Mouse (Mus musculus) limb, embryonic 10.5 days (tissue): Measurements from ENCODE around the gene Gm10647. TPM values are rescaled to one million over a fixed set of nuclear protein-coding genes. Genes with fewer than 3 reads are reported as not detected.
"Not testable (repeated sequence)": the region's sequence is repeated elsewhere in the genome, so short reads cannot be mapped to it uniquely, and the experiment has no call there.

Source experiments
- DNase-seq: peaks from one replicate; pipeline ENCODE4 v3.0.0-alpha.2; 2017; ENCODE audit warnings: low spot score
- H3K27ac ChIP-seq: fragments of 300-500 bp; sonication (generic); 2 replicates; pipeline ENCODE4 v1.5.1; 2016; ENCODE audit warnings: mild to moderate bottlenecking
- H3K27me3 ChIP-seq: fragments of 300-500 bp; sonication (generic); 2 replicates; pipeline ENCODE4 v1.6.1; 2016; ENCODE audit warnings: low read depth, mild to moderate bottlenecking; ENCODE audit not compliant: poor library complexity, severe bottlenecking
- H3K36me3 ChIP-seq: fragments of 300-500 bp; sonication (generic); 2 replicates; pipeline ENCODE4 v1.6.1; 2016; ENCODE audit warnings: mild to moderate bottlenecking, moderate library complexity
- H3K4me1 ChIP-seq: fragments of 300-500 bp; sonication (generic); 2 replicates; pipeline ENCODE4 v1.6.1; 2016
- H3K4me3 ChIP-seq: fragments of 300-500 bp; sonication (generic); 2 replicates; pipeline ENCODE4 v1.5.1; 2016; ENCODE audit warnings: mild to moderate bottlenecking, moderate library complexity
- H3K9me3 ChIP-seq: fragments of 300-500 bp; sonication (generic); replicated peaks from 2 replicates; pipeline ENCODE4 v1.6.1; 2016; ENCODE audit warnings: mild to moderate bottlenecking
- WGBS: fragments of 180-500 bp; shearing (Covaris S2); methylation state at CpG from one replicate; pipeline ENCODE4 v1.1.7; 2016; 5-methylcytosine and 5-hydroxymethylcytosine counted together
- polyA plus RNA-seq: library from polyadenylated mRNA; unstranded; fragments of >200 nt; fragmentation: Nextera tagmentation; extraction: Ambion mirVana; gene quantifications from 2 replicates; pipeline ENCODE4 v1.2.1, GENCODE M21; 2016

Gm10647 gene
- polyA plus RNA-seq, 1 experiment from 2014 or later: 0.50 TPM

DNA sequence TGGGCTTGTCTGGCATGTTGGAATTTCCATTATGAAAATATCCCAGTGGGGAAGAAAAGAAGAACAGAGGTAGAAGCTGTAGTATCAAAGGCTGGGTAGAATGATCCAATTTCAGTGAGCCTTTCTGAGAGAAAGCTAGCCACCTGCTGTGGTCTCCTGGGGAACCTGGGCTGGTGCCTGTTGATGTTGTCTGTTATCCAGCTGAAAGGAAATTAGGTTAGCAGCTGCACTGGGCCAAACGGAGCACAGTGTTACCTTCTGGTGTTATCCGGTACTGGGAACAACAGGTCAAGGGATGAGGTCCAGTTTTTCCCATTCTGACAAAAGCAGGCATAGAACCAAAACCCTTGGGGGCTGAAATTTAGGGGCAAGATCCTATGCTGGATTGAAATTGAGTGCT is 16.6 kb downstream of the Gm10647 start:
- Histone ChIP-seq H3K27ac (peak overlapping the region; percentile 75), H3K27me3 (peaks cover 5% of the 10 kb centered on the region; the same call in 1 of the 2 replicates), H3K36me3 (no peaks in the 10 kb centered on the region), H3K4me1 (peaks cover 32% of the 10 kb centered on the region), H3K4me3 (no peak overlapping the region), H3K9me3 (no peaks in the 10 kb centered on the region)
- DNase-seq: no peak
- WGBS: 12% methylated on average over 2 of the region's 2 CpGs

DNA sequence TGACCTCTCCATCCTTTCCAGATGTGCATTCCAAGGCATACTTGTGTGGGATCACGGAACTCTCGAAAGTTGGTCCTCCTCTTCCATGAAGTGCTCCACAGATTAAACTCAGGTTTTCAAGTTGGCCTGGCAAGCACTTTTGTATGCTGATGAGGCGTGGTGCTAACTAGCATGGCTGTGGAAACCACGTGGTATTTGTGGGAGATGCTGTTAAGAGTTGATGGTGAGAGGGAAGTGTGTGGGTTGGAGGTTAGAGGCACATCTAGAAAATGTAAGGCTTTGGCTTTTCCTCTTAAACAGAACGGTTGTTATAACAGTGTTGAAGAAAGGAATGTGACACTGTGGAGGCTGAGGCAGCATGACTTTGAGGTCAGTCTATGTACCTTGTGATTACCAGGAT is 24.2 kb downstream of the Gm10647 start:
- no peak for DNase-seq
- no peak overlapping the region for H3K4me3 ChIP-seq
- no peaks in the 10 kb centered on the region for H3K9me3 ChIP-seq
- H3K36me3 ChIP-seq: no peaks in the 10 kb centered on the region
- peaks cover 12% of the 10 kb centered on the region for H3K4me1 ChIP-seq
- WGBS: 80% methylated on average over 5 of the region's 5 CpGs
- no peaks in the 10 kb centered on the region for H3K27me3 ChIP-seq
- H3K27ac ChIP-seq: no peak overlapping the region

DNA sequence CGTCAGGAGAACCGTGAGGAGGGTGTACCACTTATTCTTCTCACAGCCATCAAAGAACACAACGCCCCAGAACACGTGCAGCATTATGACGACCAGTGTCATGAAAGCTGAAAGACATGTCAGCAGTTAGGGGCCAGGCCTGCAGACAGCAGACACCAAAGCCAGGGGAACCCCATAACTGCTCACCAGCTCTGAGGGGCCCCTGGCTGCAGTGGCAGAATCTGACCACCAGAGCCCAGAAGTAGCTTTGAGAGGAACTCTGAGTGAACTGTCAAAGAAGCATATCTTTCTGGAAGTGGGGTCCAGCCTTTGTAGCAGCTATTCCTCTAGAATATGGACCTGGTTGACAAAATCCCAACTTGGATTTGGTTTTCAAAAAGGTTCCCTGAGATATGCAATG is 25.4 kb downstream of the Gm10647 start:
- H3K9me3 ChIP-seq, H3K4me3 ChIP-seq, H3K27ac ChIP-seq, H3K27me3 ChIP-seq, DNase-seq, H3K36me3 ChIP-seq: not testable (repeated sequence)
- peaks cover 12% of the 10 kb centered on the region for H3K4me1 ChIP-seq
- 94% methylated on average over 2 of the region's 5 CpGs for WGBS

DNA sequence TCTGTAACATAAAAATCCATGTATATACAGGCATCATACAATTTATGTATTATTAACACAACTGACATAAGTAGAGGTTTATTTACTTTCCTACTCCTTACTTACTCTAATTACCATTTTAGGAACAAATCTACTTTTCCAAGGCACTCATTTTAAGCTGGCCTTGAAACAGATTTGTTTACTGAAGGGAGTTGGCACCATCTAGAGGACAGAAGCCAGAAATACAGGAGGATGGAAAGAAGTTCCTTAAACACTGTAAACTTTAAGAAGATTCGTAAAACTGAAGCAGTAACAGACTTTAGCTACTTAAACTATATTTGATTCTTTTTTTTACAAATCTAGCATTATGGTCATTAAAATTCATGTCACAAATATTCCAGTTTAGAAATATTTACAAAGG is 29.2 kb downstream of the Gm10647 start:
- Histone ChIP-seq H3K9me3 (no peaks in the 10 kb centered on the region), H3K36me3 (no peaks in the 10 kb centered on the region), H3K27ac (no peak overlapping the region), H3K4me1 (no peaks in the 10 kb centered on the region), H3K4me3 (no peak overlapping the region), H3K27me3 (no peaks in the 10 kb centered on the region)
- DNase-seq: no peak
- WGBS: 44% methylated on average over 1 of the region's 1 CpGs

DNA sequence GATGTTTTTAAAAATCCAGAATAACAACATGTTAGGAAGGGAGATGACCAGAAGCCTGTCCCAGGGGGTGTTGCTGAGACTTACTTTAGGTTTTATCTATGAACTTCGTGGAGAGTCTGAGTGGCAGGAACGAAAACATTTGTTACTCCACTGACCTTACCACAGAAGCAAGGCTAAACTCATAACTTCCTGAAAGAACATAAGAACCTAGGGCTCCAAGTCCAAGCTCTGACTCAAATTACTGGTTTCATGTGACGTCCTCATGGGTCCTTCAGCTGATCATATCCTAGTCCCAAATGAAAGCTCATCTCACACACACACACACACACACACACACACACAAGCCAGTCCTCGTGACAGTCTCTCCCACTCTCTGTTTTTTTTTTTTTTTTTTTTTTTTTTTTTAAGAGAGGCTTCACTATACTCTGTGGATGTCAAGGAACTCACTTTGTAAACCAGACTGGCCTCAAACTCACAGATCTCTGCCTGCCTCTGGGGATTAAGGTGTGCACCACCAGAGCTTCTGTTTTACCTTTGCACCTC is 35.6 kb downstream of the Gm10647 start:
- Histone ChIP-seq H3K36me3 (no peaks in the 10 kb centered on the region), H3K4me1 (peaks cover 19% of the 10 kb centered on the region)

DNA sequence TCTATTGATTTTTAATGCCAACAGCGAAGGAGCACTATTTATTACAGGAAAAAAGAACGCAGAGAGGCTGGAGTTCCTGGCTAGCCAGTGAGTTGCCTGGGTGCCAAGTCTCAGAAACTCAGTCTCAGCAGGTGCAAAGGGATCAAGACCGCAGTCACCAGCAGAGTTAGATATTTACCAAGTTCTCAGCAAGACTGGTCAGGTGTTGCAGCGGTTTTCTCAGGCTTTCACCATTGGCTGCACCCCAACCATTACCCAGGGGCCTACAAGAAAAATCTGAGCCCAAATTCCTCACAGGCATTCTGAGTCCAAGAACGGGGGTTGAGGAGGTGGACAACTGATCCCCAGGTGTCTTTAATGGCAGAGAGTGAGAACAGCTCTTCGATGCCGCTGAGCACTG is 37.0 kb downstream of the Gm10647 start:
- no peak for DNase-seq
- Histone ChIP-seq H3K9me3 (no peaks in the 10 kb centered on the region), H3K4me1 (peaks cover 19% of the 10 kb centered on the region), H3K27me3 (peaks cover 18% of the 10 kb centered on the region), H3K36me3 (no peaks in the 10 kb centered on the region), H3K27ac (no peak overlapping the region), H3K4me3 (peak overlapping the region; percentile 79)
- WGBS: 15% methylated on average over 7 of the region's 7 CpGs

More for the DNA sequence above, 35.6 kb downstream of the Gm10647 start:
- no peak for DNase-seq
- Histone ChIP-seq H3K27ac (no peak overlapping the region), H3K27me3 (peaks cover 18% of the 10 kb centered on the region), H3K9me3 (no peaks in the 10 kb centered on the region), H3K4me3 (no peak overlapping the region)
- 65% methylated on average over 4 of the region's 4 CpGs for WGBS

DNA sequence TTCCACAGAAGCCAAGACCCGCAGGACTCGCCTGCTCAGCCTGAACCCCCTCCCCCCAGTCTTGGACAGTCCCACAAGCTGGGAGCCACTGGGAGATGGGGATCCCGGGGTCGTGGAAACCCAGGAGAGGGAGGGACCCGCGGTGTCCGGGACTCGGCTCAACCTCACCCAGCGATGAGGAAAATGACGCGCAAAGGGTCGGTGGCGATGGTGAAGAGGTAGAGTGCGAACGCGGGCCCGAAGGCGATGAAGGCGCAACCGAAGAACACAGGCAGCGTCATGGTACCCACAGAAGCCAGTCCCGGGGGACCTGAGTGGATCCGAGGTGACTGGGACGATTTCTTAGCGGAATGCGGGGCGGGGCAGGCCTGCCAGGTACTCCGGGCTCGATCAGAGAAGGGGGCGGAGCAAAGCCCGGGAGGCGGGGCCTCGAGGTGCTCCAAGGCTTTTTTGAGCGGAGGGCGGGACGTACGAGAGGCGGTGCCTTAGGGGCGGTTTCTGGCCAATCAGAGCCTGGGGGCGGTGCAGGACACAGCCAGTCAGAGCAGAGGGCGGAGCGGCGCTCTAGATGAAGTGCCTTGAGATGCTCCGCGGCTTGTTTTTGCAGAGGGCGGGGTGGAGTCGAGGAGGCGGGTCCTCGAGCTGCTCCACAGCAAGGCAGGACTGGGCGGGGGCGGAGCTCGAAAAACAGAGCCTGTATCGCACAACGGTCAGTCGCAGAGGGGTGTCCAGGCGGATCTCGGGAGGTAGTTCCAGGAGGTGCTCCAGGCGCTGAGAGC is 37.7 kb downstream of the Gm10647 start, which contains the start of gene Aph1c:
Gene Aph1c (minus strand): TSS at position 409 of the 779 bp plus-strand sequence.
- peak within 1 kb of the TSS; percentile 79 for H3K4me3 ChIP-seq
- H3K4me1 ChIP-seq: peaks cover 19% of the 10 kb centered on the region
- H3K27me3 ChIP-seq: peaks cover 18% of the 10 kb centered on the region
- peak within 1 kb of the TSS; percentile 73 for H3K27ac ChIP-seq
- WGBS: under 1% methylated on average over 58 of the region's 58 CpGs
- H3K9me3 ChIP-seq: no peaks in the 10 kb centered on the region
- DNase-seq: peak; percentile 97
- no peaks in the 10 kb centered on the region for H3K36me3 ChIP-seq

DNA sequence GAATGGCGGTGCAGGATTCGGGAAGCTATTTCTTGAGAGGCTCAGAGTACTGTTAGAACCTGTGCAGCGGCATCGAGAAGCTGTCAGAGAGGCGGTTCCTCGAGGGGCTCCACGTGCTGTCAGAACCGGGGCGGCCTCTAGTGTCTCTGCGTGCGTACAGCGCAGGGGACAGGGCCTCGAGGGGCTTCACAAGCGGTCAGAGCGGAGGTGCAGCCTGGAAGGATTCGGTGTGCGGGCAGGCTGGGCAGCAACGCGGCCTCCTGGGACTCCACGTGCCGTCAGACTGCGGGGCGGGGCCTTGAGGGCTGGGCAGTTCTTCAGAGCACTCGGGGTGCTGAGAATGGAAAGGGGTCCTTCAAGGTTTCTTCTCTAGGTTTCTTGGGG is 38.2 kb downstream of the Gm10647 start:
- peaks cover 19% of the 10 kb centered on the region for H3K4me1 ChIP-seq
- H3K27ac ChIP-seq: peak overlapping the region; percentile 73
- H3K9me3 ChIP-seq: no peaks in the 10 kb centered on the region
- under 1% methylated on average over 24 of the region's 24 CpGs for WGBS
- no peaks in the 10 kb centered on the region for H3K36me3 ChIP-seq
- peak overlapping the region; percentile 79 for H3K4me3 ChIP-seq
- peaks cover 18% of the 10 kb centered on the region for H3K27me3 ChIP-seq
- no peak for DNase-seq

DNA sequence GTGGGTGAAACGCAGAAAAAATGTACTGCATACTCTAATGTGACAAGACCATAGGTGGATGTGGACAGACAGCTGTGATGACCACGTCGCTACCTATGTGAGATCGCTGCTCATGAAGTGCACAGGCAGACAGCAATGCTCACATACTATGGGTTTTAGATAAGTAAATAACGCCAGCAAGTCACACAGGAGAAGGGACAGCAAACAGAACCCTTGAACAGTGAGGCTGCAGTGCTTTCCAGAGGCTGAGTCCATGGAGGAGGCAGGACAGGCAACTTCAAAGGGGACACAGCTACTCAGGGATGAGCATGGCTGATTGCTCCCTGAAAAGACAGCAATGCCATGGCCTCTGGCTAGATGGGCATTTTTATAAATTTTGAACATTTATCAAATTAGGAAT is 50.0 kb downstream of the Gm10647 start:
- Histone ChIP-seq H3K4me1 (no peaks in the 10 kb centered on the region), H3K27me3 (no peaks in the 10 kb centered on the region), H3K36me3 (peaks cover 29% of the 10 kb centered on the region), H3K27ac (no peak overlapping the region), H3K9me3 (no peaks in the 10 kb centered on the region), H3K4me3 (no peak overlapping the region)
- WGBS: 96% methylated on average over 5 of the region's 5 CpGs
- DNase-seq: no peak

Other genes with a start within 250 kb of the Gm10647 start
- gene Usp3, start 203.9 kb upstream of the Gm10647 start, polyA plus RNA-seq: 104 and 105 TPM in 2 replicates
- 4.3 and 5.2 TPM in 2 replicates for gene Car12, start 83.4 kb upstream of the Gm10647 start, polyA plus RNA-seq
- gene Aph1b, start 1.5 kb upstream of the Gm10647 start, polyA plus RNA-seq: 7.3 and 10.0 TPM in 2 replicates
- 1.1 and 1.5 TPM in 2 replicates for gene Aph1c, start 37.7 kb downstream of the Gm10647 start, polyA plus RNA-seq
- gene Rab8b, start 122.6 kb downstream of the Gm10647 start, polyA plus RNA-seq: 14.3 and 14.9 TPM in 2 replicates
- 775 and 943 TPM in 2 replicates for gene Rps27l, start 149.0 kb downstream of the Gm10647 start, polyA plus RNA-seq
- gene Lactb, start 178.4 kb downstream of the Gm10647 start, polyA plus RNA-seq: 8.7 and 9.3 TPM in 2 replicates